Mouse (Mus musculus): ENCODE results near the gene Mrps12.

The Mrps12 gene

GRCm38 (mm10) chr7:28761907-28762306 lies 20.3 kb upstream of the Mrps12 start:
- DNase-seq (ENCODE audit: low spot score in 2 of 2), result no peak

GRCm38 (mm10) chr7:28758623-28759022 lies 17.0 kb upstream of the Mrps12 start:
- no peak for DNase-seq (ENCODE audit: low spot score in 2 of 2)

- no peak for DNase-seq (ENCODE audit: low spot score in 2 of 2)
These were observed 14.5 kb upstream of the Mrps12 start, which contains the start of gene Ccer2 for GRCm38 (mm10) chr7:28756079-28756478. TSS of gene Ccer2 (plus strand) at chr7:28756174.

- no peak for DNase-seq (ENCODE audit: low spot score in 2 of 2)
These were observed 8.3 kb upstream of the Mrps12 start for GRCm38 (mm10) chr7:28749935-28750334.

GRCm38 (mm10) chr7:28741368-28741708 lies 282 bp downstream of the Mrps12 start:
- no peak for DNase-seq (ENCODE audit: low spot score in 2 of 2)

GRCm38 (mm10) chr7:28740949-28741348 lies 671 bp downstream of the Mrps12 start:
- DNase-seq (ENCODE audit: low spot score in 2 of 2), result no peak

GRCm38 (mm10) chr7:28739829-28740228 lies 1.8 kb downstream of the Mrps12 start:
- DNase-seq (ENCODE audit: low spot score in 2 of 2), result no peak

- DNase-seq (ENCODE audit: low spot score in 2 of 2), result no peak
These were observed 5.9 kb downstream of the Mrps12 start for GRCm38 (mm10) chr7:28735701-28736100.

GRCm38 (mm10) chr7:28733211-28733610 lies 8.4 kb downstream of the Mrps12 start:
- DNase-seq (ENCODE audit: low spot score in 2 of 2), result no peak

GRCm38 (mm10) chr7:28732341-28733142 lies 9.1 kb downstream of the Mrps12 start:
- peak; percentile 73 to 75 for DNase-seq (ENCODE audit: low spot score in 2 of 2)

- DNase-seq (ENCODE audit: low spot score in 2 of 2), result no peak
These were observed 13.8 kb downstream of the Mrps12 start for GRCm38 (mm10) chr7:28727649-28728340.

- peak; percentile 58 to 90 for DNase-seq (ENCODE audit: low spot score in 2 of 2)
These were observed 15.0 kb downstream of the Mrps12 start for GRCm38 (mm10) chr7:28726600-28726999.

GRCm38 (mm10) chr7:28724613-28725012 lies 17.0 kb downstream of the Mrps12 start:
- DNase-seq (ENCODE audit: low spot score in 2 of 2), result no peak

GRCm38 (mm10) chr7:28722079-28722478 lies 19.5 kb downstream of the Mrps12 start:
- no peak for DNase-seq (ENCODE audit: low spot score in 2 of 2)

GRCm38 (mm10) chr7:28720753-28721537 lies 20.7 kb downstream of the Mrps12 start:
- DNase-seq (ENCODE audit: low spot score in 2 of 2), result no peak

- no peak for DNase-seq (ENCODE audit: low spot score in 2 of 2)
These were observed 22.0 kb downstream of the Mrps12 start for GRCm38 (mm10) chr7:28719650-28720049.

- no peak for DNase-seq (ENCODE audit: low spot score in 2 of 2)
These were observed 22.5 kb downstream of the Mrps12 start for GRCm38 (mm10) chr7:28719159-28719558.

GRCm38 (mm10) chr7:28717726-28718125 lies 23.9 kb downstream of the Mrps12 start:
- DNase-seq (ENCODE audit: low spot score in 2 of 2), result no peak

- DNase-seq (ENCODE audit: low spot score in 2 of 2), result peak in 1 of 2 experiments; percentile 59
These were observed 24.9 kb downstream of the Mrps12 start, which contains the start of gene Fbxo17 for GRCm38 (mm10) chr7:28716590-28717281. TSS of gene Fbxo17 (plus strand) at chr7:28716804.

GRCm38 (mm10) chr7:28715598-28715997 lies 26.0 kb downstream of the Mrps12 start:
- DNase-seq (ENCODE audit: low spot score in 2 of 2), result no peak

- DNase-seq (ENCODE audit: low spot score in 2 of 2), result no peak
These were observed 27.0 kb downstream of the Mrps12 start for GRCm38 (mm10) chr7:28714667-28715066.

- DNase-seq (ENCODE audit: low spot score in 2 of 2), result no peak
These were observed 30.7 kb downstream of the Mrps12 start for GRCm38 (mm10) chr7:28710962-28711361.
